Mouse (Mus musculus): ENCODE results near the gene Chil1. TPM values are rescaled to one million over a fixed set of nuclear protein-coding genes. Genes with fewer than 3 reads are reported as not detected.

Gene Chil1
- total and polyA plus RNA-seq, 2 experiments from 2014 or later = 4.1 to 6.2 TPM

DNA sequence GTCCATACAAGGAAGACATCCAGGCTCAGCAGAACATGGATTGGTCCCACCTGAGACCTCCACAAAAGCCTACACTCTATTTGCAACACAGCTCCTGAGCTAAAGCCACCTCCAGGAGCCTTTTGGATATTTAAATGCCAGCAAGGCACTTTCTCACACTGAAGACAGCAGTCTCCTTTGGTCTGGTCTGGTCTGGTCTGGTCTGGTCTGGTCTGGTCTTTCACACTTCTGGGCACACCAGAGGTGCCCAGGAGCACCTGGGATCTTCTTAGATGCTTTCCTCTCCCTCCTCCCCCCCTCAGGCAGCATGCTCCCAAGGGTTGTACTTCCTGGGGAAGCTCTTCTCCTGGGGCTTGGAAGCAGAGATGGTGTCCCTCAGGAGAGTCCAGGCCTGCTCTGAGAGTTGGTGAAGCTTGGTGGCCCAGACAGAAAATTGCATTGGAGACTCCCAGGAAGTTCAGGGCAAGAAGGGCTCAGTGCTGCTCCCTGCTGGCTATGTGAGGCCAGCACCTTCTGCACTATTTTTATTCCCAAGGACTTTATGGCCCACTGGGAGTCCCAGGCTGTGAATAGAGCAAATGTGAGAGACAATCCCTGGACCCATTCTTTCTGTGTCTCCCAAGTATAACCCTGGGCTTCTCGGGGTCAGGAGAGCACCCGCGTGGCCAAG is 19.9 kb downstream of the Chil1 start:
- Histone ChIP-seq H3K27ac (no peak overlapping the region), H3K36me3 (ENCODE audit: insufficient read depth, low read length) (0 out of 2 replicates have a peak, but pooled peaks cover 5% of the 10 kb centered on the region), H3K9ac (replicated peaks; ENCODE audit: low read length) (no peak overlapping the region), H3K27me3 (ENCODE audit: insufficient read depth, low read length) (no peaks in the 10 kb centered on the region), H3K4me3 (ENCODE audit: low read length) (no peak overlapping the region), H3K4me1 (ENCODE audit: insufficient read depth, low read length) (no peaks in the 10 kb centered on the region), H3K4me2 (ENCODE audit: low read depth, low read length) (no peak overlapping the region), H3K9me3 (ENCODE audit: low read length) (no peaks in the 10 kb centered on the region)
- TF ChIP-seq CTCF (IDR thresholded peaks at IDR 0.05; ENCODE audit: low read depth) = peak; percentile 77
- no peak for ATAC-seq
- DNase-seq (ENCODE audit: low spot score) = peak; percentile 53
- 37% methylated on average over 3 of the region's 3 CpGs for WGBS

DNA sequence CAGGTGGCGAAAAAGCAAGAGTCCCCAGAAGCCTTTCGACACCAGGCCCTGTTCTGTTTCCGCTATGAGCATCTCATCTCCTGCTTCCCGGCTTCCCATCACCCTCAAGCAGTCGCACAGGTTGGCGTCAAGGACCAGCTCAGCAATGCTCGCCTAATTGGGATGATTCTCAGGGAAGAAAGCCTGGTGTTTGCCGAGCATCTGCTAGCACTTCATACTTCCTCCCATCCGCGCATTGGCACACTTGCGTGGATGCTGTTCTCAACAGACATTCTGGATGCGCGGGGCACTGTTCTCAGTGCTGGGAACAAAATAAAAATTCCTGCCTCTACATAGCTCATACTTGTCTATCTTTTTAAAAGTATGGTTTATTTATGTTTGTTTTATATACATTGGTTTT is 22.3 kb downstream of the Chil1 start:
- Histone ChIP-seq H3K4me1 (ENCODE audit: insufficient read depth, low read length) (no peaks in the 10 kb centered on the region), H3K4me2 (ENCODE audit: low read depth, low read length) (no peak overlapping the region), H3K9me3 (ENCODE audit: low read length) (no peaks in the 10 kb centered on the region), H3K27ac (no peak overlapping the region), H3K4me3 (ENCODE audit: low read length) (no peak overlapping the region), H3K27me3 (ENCODE audit: insufficient read depth, low read length) (no peaks in the 10 kb centered on the region), H3K36me3 (ENCODE audit: insufficient read depth, low read length) (0 out of 2 replicates have a peak, but pooled peaks cover 5% of the 10 kb centered on the region), H3K9ac (replicated peaks; ENCODE audit: low read length) (no peak overlapping the region)
- 85% methylated on average over 13 of the region's 13 CpGs for WGBS
- ATAC-seq = no peak
- TF ChIP-seq CTCF (IDR thresholded peaks at IDR 0.05; ENCODE audit: low read depth) = no peak
- DNase-seq (ENCODE audit: low spot score) = no peak

GRCm38 (mm10) chr1:134205296-134206018 is 23.5 kb downstream of the Chil1 start:
- no peak for TF ChIP-seq CTCF (IDR thresholded peaks at IDR 0.05; ENCODE audit: low read depth)
- Histone ChIP-seq H3K4me3 (ENCODE audit: low read length) (no peak overlapping the region), H3K9me3 (ENCODE audit: low read length) (no peaks in the 10 kb centered on the region), H3K27me3 (ENCODE audit: insufficient read depth, low read length) (no peaks in the 10 kb centered on the region), H3K36me3 (ENCODE audit: insufficient read depth, low read length) (0 out of 2 replicates have a peak, but pooled peaks cover 5% of the 10 kb centered on the region), H3K4me2 (ENCODE audit: low read depth, low read length) (no peak overlapping the region), H3K9ac (replicated peaks; ENCODE audit: low read length) (no peak overlapping the region), H3K4me1 (ENCODE audit: insufficient read depth, low read length) (peaks cover 4% of the 10 kb centered on the region; the same call in 1 of the 2 replicates), H3K27ac (no peak overlapping the region)
- ATAC-seq (peak; percentile 53; the same call in 1 of the 2 replicates), DNase-seq (ENCODE audit: low spot score) (peak; percentile 70)
- 48% methylated on average over 9 of the region's 9 CpGs for WGBS

DNA sequence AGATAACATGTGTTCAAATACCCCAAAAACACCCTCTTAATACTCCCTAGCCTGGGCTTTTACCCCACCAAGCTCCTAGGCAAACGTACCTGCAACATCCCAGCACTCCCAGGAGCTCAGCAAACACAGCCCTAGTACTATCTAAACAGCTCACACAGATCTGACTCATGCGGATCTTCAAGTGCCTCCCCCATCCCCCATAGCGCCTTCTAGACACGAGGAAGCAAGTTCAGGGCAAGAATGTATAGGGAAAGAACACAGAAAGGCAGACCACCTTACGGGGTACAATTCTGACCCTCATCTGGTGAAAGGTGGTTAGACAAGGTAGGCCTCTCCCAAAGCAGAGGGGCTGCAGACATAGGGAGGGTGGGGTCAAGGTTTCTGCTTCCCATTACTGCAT is 24.1 kb downstream of the Chil1 start:
- H3K4me1 ChIP-seq (ENCODE audit: insufficient read depth, low read length) = peaks cover 6% of the 10 kb centered on the region; the same call in 1 of the 2 replicates
- H3K36me3 ChIP-seq (ENCODE audit: insufficient read depth, low read length) = 0 out of 2 replicates have a peak, but pooled peaks cover 5% of the 10 kb centered on the region
- no peak overlapping the region for H3K4me2 ChIP-seq (ENCODE audit: low read depth, low read length)
- no peak for TF ChIP-seq CTCF (IDR thresholded peaks at IDR 0.05; ENCODE audit: low read depth)
- no peaks in the 10 kb centered on the region for H3K27me3 ChIP-seq (ENCODE audit: insufficient read depth, low read length)
- DNase-seq (ENCODE audit: low spot score) (no peak), ATAC-seq (no peak)
- no peak overlapping the region for H3K9ac ChIP-seq (replicated peaks; ENCODE audit: low read length)
- WGBS = 59% methylated on average over 5 of the region's 5 CpGs
- no peak overlapping the region for H3K27ac ChIP-seq
- H3K4me3 ChIP-seq (ENCODE audit: low read length) = no peak overlapping the region
- H3K9me3 ChIP-seq (ENCODE audit: low read length) = no peaks in the 10 kb centered on the region

- Histone ChIP-seq H3K27me3 (ENCODE audit: insufficient read depth, low read length) (no peaks in the 10 kb centered on the region), H3K27ac (no peak overlapping the region), H3K4me3 (ENCODE audit: low read length) (no peak overlapping the region), H3K9ac (replicated peaks; ENCODE audit: low read length) (no peak overlapping the region), H3K36me3 (ENCODE audit: insufficient read depth, low read length) (no peaks in the 10 kb centered on the region), H3K9me3 (ENCODE audit: low read length) (no peaks in the 10 kb centered on the region), H3K4me2 (ENCODE audit: low read depth, low read length) (no peak overlapping the region), H3K4me1 (ENCODE audit: insufficient read depth, low read length) (peaks cover 6% of the 10 kb centered on the region)
- DNase-seq (ENCODE audit: low spot score) (no peak), ATAC-seq (no peak)
- WGBS = 52% methylated on average over 6 of the region's 6 CpGs
- no peak for TF ChIP-seq CTCF (IDR thresholded peaks at IDR 0.05; ENCODE audit: low read depth)
Measured at GRCm38 (mm10) chr1:134210179-134210755, 28.3 kb downstream of the Chil1 start.

DNA sequence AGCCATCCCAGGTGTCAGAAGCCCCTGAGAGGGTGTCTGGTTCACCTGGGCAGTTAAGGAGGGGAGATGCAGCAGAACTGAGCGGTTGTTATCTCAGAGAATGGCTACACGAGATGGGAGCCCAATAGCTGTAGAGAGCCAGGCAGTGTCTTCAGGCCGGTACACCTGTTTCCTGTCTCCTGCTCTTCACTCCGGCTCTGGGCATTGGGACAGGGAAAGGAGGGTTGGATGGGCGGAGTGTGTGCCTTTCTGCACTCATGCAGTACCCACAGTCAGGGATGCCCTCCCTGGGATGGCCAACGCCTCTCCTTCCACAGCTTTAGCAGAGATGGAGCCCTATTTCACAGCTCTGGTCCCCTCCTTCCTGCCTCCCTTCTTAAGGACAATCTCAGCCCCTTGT is 29.1 kb downstream of the Chil1 start:
- H3K4me1 ChIP-seq (ENCODE audit: insufficient read depth, low read length) = peaks cover 6% of the 10 kb centered on the region
- WGBS = 71% methylated on average over 6 of the region's 6 CpGs

More for the DNA sequence above, 29.1 kb downstream of the Chil1 start:
- no peak overlapping the region for H3K27ac ChIP-seq
- H3K9ac ChIP-seq (replicated peaks; ENCODE audit: low read length) = no peak overlapping the region
- ATAC-seq = no peak
- H3K4me2 ChIP-seq (ENCODE audit: low read depth, low read length) = no peak overlapping the region
- no peak for DNase-seq (ENCODE audit: low spot score)
- no peaks in the 10 kb centered on the region for H3K9me3 ChIP-seq (ENCODE audit: low read length)
- TF ChIP-seq CTCF (IDR thresholded peaks at IDR 0.05; ENCODE audit: low read depth) = no peak
- H3K36me3 ChIP-seq (ENCODE audit: insufficient read depth, low read length) = no peaks in the 10 kb centered on the region
- no peaks in the 10 kb centered on the region for H3K27me3 ChIP-seq (ENCODE audit: insufficient read depth, low read length)
- no peak overlapping the region for H3K4me3 ChIP-seq (ENCODE audit: low read length)
